Mouse (Mus musculus) adipose tissue, adult 10 weeks (tissue): ENCODE results near the gene Me1. TPM values are rescaled to one million over a fixed set of nuclear protein-coding genes. Genes with fewer than 3 reads are reported as not detected.

ENCODE experiments used
- polyA plus RNA-seq: library from polyadenylated mRNA; stranded (reverse); fragments of 350-450 nt; fragmentation: Illumina TruSeq; extraction: RNeasy Lipid Tissue Mini Kit (QIAGEN cat#74804); gene quantifications from one replicate; pipeline ENCODE4 v1.2.3, GENCODE M21; 2014; ENCODE audit warnings: low read depth, low replicate concordance

Gene Me1
- polyA plus RNA-seq: 95.3 TPM

GRCm38 (mm10) chr9:86695818-86696261 lies at the start of gene Me1:
Gene Me1, minus strand, starts transcription at chr9:86695953.

GRCm38 (mm10) chr9:86742959-86743911 lies 47.5 kb upstream of the Me1 start, which contains the start of gene Prss35:
Gene Prss35, plus strand, starts transcription at chr9:86743649.

GRCm38 (mm10) chr9:86571540-86572135 lies 124.1 kb downstream of the Me1 start, which contains the start of the genes Pgm3 and Rwdd2a:
Gene Pgm3, minus strand, starts transcription at chr9:86571842.
Gene Rwdd2a, plus strand, starts transcription at chr9:86571991.

Other genes with a start within 250 kb of the Me1 start
- gene Ube2cbp, start 231.0 kb downstream of the Me1 start, polyA plus RNA-seq: 1.1 TPM
- gene Dop1a, start 228.8 kb downstream of the Me1 start, polyA plus RNA-seq: 20.8 TPM
- gene Pgm3, start 124.1 kb downstream of the Me1 start, polyA plus RNA-seq: 18.8 TPM
- gene Rwdd2a, start 124.0 kb downstream of the Me1 start, polyA plus RNA-seq: 3.2 TPM
- gene Prss35, start 47.7 kb upstream of the Me1 start, polyA plus RNA-seq: 0.41 TPM
- not detected for gene Snap91, start 184.7 kb upstream of the Me1 start, polyA plus RNA-seq